Mouse (Mus musculus) lung, postnatal 14 days (tissue): ENCODE measurements at regions not wholly inside any gene's neighbourhood (a gene's known extent, or its start where the extent isn't known, plus 50 kb on each side); places are given as distances from the start of the nearest gene placed in this dataset.
A peak's percentile ranks its signal among the peaks of the same experiment; 100 is the strongest.

Experiments used
- DNase-seq: peaks from one replicate; pipeline ENCODE4 v3.0.0; 2021

- no peak for DNase-seq
Measured at GRCm38 (mm10) chr3:132485553-132485952, 144.1 kb upstream of the Gimd1 start.

DNA sequence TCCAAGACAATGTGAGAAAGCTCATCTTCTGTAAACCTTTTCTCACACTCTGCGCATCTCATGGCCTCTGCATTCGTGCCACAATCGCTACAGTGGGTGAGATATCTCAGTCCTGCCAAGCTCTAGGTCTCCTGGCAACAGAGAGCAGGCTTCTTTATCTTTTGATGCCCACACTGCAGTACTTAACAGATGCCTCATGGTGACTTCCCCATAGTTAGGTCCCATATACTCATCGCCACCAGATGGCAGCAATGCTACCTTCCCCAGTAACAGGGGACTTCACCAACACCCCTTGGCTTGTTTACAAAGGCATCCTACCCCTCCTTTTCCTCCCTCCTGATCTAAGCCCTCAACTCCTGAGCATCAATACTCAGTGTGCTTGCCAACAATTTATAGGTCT is 123.5 kb upstream of the Gimd1 start:
- DNase-seq: peak; percentile 65

- no peak for DNase-seq
Measured at GRCm38 (mm10) chr3:132510240-132510639, 119.4 kb upstream of the Gimd1 start.

- DNase-seq: no peak
Measured at GRCm38 (mm10) chr3:132512526-132513102, 117.0 kb upstream of the Gimd1 start.

- DNase-seq: no peak
Measured at GRCm38 (mm10) chr3:132533323-132533904, 96.2 kb upstream of the Gimd1 start.

GRCm38 (mm10) chr3:132539780-132540658 is 89.6 kb upstream of the Gimd1 start:
- DNase-seq: no peak

DNA sequence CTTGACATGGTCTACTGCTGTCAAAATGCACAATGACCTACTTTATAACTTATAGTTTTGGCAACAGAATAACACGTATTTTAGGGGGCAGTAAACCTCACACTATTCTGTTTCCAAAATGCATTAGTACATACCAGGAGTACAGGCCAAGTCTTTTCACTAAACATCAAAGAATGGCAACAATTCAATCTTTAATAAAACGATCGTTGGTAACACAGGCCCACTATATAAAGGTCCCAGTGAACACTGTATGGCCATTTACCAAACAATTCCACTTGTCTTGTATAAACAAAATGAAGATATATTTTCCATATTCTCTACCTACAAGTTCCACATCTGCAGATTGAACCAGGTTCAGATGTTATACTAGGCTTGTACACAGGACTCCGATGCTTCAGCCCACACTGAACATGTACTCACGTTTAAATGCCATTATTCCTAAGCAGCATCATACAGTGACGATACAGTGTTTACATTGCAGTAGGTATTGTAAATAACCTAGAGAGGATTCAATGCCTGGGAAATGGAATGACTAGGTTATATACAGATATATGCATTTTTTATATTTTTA is 78.3 kb upstream of the Gimd1 start:
- no peak for DNase-seq

GRCm38 (mm10) chr3:132565755-132566154 is 63.9 kb upstream of the Gimd1 start:
- DNase-seq: no peak

GRCm38 (mm10) chr3:132566301-132566700 is 63.3 kb upstream of the Gimd1 start:
- no peak for DNase-seq
